Mouse (Mus musculus) heart, embryonic 16.5 days (tissue): ENCODE results near the gene Sipa1l2. TPM values are rescaled to one million over a fixed set of nuclear protein-coding genes. Genes with fewer than 3 reads are reported as not detected.
"Not testable (repeated sequence)": the region's sequence is repeated elsewhere in the genome, so short reads cannot be mapped to it uniquely, and the experiment has no call there.

Experiments
- ATAC-seq: fragments of 200-750 bp; cut with Nextera tagmentation; replicated peaks from 2 replicates; pipeline ENCODE4 v1.8.0; 2017; ENCODE audit warnings: moderate number of reproducible peaks; ENCODE audit not compliant: insufficient read depth, low FRiP score; ENCODE audit errors: extremely low read depth
- H3K27ac ChIP-seq: fragments of 300-500 bp; sonication (generic); 2 replicates; pipeline ENCODE4 v1.5.1; 2014; ENCODE audit warnings: mild to moderate bottlenecking, low read length, control low read depth, moderate library complexity
- H3K27me3 ChIP-seq: fragments of 300-500 bp; sonication (generic); 2 replicates; pipeline ENCODE4 v1.6.1; 2014; ENCODE audit warnings: low read length, mixed read lengths; ENCODE audit not compliant: control insufficient read depth, insufficient read depth
- H3K36me3 ChIP-seq: fragments of 300-500 bp; sonication (generic); 2 replicates; pipeline ENCODE4 v1.6.1; 2014; ENCODE audit not compliant: control insufficient read depth, insufficient read depth
- H3K4me1 ChIP-seq: fragments of 300-500 bp; sonication (generic); 2 replicates; pipeline ENCODE4 v1.6.1; 2014; ENCODE audit warnings: low read length, mixed read lengths; ENCODE audit not compliant: control insufficient read depth, insufficient read depth
- H3K4me2 ChIP-seq: fragments of 300-500 bp; sonication (generic); 2 replicates; pipeline ENCODE4 v1.6.1; 2014; ENCODE audit warnings: low read depth, mild to moderate bottlenecking, control low read depth, low read length
- H3K4me3 ChIP-seq: fragments of 300-500 bp; sonication (generic); 2 replicates; pipeline ENCODE4 v1.5.1; 2014; ENCODE audit warnings: mild to moderate bottlenecking, control low read depth, low read length
- H3K9ac ChIP-seq: fragments of 300-500 bp; sonication (generic); 2 replicates; pipeline ENCODE4 v1.6.1; 2014; ENCODE audit warnings: low read length, control low read depth
- H3K9me3 ChIP-seq: fragments of 300-500 bp; sonication (generic); replicated peaks from 2 replicates; pipeline ENCODE4 v1.6.1; 2016; ENCODE audit warnings: low read length; ENCODE audit not compliant: control insufficient read depth
- WGBS: fragments of 180-500 bp; shearing (Covaris S2); extraction: QIAGEN DNeasy Blood & Tissue Kit; methylation state at CpG from one replicate; pipeline ENCODE4 v1.1.7; 2014; 5-methylcytosine and 5-hydroxymethylcytosine counted together
- polyA plus RNA-seq: library from polyadenylated mRNA; unstranded; fragments of >200 nt; fragmentation: Nextera tagmentation; extraction: Ambion mirVana; gene quantifications from 2 replicates; pipeline ENCODE4 v1.2.1, GENCODE M21; 2015

Gene Sipa1l2
- polyA plus RNA-seq, 1 experiment from 2014 or later = 19.9 TPM

GRCm38 (mm10) chr8:125522151-125522550, 47.5 kb downstream of the Sipa1l2 start:
- H3K4me1 ChIP-seq = peaks cover 78% of the 10 kb centered on the region
- no peak overlapping the region for H3K4me2 ChIP-seq
- H3K27me3 ChIP-seq = no peaks in the 10 kb centered on the region
- no peak overlapping the region for H3K4me3 ChIP-seq
- peaks cover 3% of the 10 kb centered on the region; the same call in 1 of the 2 replicates for H3K36me3 ChIP-seq
- no peak overlapping the region for H3K9ac ChIP-seq
- WGBS = 45% methylated on average over 6 of the region's 6 CpGs
- no peaks in the 10 kb centered on the region for H3K9me3 ChIP-seq
- no peak for ATAC-seq
- no peak overlapping the region for H3K27ac ChIP-seq

DNA sequence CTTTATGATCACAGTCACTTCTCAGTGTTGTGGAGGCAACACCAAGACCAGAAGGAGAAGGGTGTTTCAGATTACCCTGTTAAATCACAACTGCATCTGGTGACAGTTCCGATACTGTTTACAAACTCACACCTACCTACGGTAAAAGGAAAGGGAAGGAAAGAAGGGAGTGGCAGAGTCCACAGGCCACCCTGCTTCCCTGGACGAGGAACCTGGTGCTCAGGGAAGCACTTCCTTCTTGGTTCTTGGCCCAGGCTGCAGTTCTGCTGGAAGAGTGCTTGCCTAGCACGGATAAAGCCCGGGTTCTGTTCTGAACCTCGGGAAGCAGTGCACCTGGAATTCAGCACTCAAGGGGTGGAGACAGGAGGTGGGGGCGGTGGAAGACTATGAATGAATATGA, 48.5 kb downstream of the Sipa1l2 start:
- 41% methylated on average over 7 of the region's 7 CpGs for WGBS
- H3K9ac ChIP-seq = 0 out of 2 replicates have a peak overlapping the region, but pooled peaks have one; percentile 13
- peaks cover 69% of the 10 kb centered on the region for H3K4me1 ChIP-seq
- ATAC-seq = no peak
- H3K4me3 ChIP-seq = no peak overlapping the region
- no peaks in the 10 kb centered on the region for H3K27me3 ChIP-seq
- no peaks in the 10 kb centered on the region for H3K9me3 ChIP-seq
- H3K4me2 ChIP-seq = no peak overlapping the region
- H3K36me3 ChIP-seq = peaks cover 3% of the 10 kb centered on the region; the same call in 1 of the 2 replicates
- H3K27ac ChIP-seq = peak overlapping the region; percentile 1; the same call in 1 of the 2 replicates

GRCm38 (mm10) chr8:125520308-125520707, 49.3 kb downstream of the Sipa1l2 start:
- H3K36me3 ChIP-seq, H3K4me3 ChIP-seq, ATAC-seq, H3K4me2 ChIP-seq, H3K9ac ChIP-seq, H3K27ac ChIP-seq, H3K27me3 ChIP-seq, H3K9me3 ChIP-seq: not testable (repeated sequence)
- H3K4me1 ChIP-seq = peaks cover 72% of the 10 kb centered on the region
- WGBS = 79% methylated on average over 2 of the region's 2 CpGs

DNA sequence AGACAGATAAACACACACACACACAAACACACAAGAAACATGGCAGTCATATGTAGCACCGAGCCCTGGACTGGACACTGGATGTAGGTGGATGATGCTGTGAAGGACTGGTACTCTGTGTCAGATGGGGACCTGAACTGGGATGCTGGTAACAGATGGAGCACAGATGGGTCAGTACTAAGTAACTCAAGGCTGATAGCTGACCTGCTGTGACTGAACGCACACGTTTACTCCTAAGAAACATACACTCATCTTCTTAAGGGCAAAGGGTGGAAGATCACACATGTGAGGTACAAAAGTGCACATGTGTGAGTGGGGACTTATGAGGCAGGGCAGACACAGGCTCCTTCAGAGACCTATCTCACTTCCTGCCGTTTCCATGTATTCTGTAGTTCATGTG, 50.7 kb downstream of the Sipa1l2 start:
- Histone ChIP-seq H3K9ac (no peak overlapping the region), H3K4me2 (no peak overlapping the region), H3K27me3 (no peaks in the 10 kb centered on the region), H3K4me3 (no peak overlapping the region), H3K27ac (peak overlapping the region; percentile 71), H3K36me3 (peaks cover 3% of the 10 kb centered on the region; the same call in 1 of the 2 replicates), H3K9me3 (no peaks in the 10 kb centered on the region), H3K4me1 (peaks cover 72% of the 10 kb centered on the region)
- 71% methylated on average over 4 of the region's 4 CpGs for WGBS
- ATAC-seq = no peak

GRCm38 (mm10) chr8:125518301-125518700, 51.3 kb downstream of the Sipa1l2 start:
- no peak overlapping the region for H3K4me3 ChIP-seq
- 59% methylated on average over 6 of the region's 6 CpGs for WGBS
- H3K9me3 ChIP-seq = no peaks in the 10 kb centered on the region
- peaks cover 72% of the 10 kb centered on the region for H3K4me1 ChIP-seq
- H3K4me2 ChIP-seq = no peak overlapping the region
- H3K9ac ChIP-seq = no peak overlapping the region
- no peaks in the 10 kb centered on the region for H3K27me3 ChIP-seq
- peaks cover 3% of the 10 kb centered on the region; the same call in 1 of the 2 replicates for H3K36me3 ChIP-seq
- ATAC-seq = no peak; the same call in 1 of the 2 replicates
- peak overlapping the region; percentile 71 for H3K27ac ChIP-seq

DNA sequence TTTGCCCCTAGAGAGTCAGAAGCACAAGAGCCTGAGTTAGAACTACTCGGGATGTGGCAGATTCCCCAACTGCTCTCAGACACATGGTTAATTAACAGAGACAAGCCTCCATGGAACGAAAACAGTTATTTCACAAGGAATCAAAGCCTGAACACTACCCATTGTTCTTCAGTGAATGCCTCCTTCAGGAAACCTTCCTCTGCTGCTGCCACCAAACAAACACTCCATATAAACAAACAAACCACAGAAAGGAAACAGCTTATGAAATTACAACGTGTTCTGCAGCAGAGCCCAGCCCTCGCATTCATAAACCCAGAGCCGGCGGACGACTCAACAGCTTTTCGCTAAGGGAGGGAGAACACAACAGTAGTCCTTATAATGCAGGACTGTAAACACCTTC, 52.2 kb downstream of the Sipa1l2 start:
- WGBS = 63% methylated on average over 8 of the region's 8 CpGs
- Histone ChIP-seq H3K9me3 (no peaks in the 10 kb centered on the region), H3K36me3 (peaks cover 3% of the 10 kb centered on the region; the same call in 1 of the 2 replicates), H3K4me2 (no peak overlapping the region), H3K9ac (no peak overlapping the region), H3K4me3 (no peak overlapping the region), H3K27ac (peak overlapping the region; percentile 51), H3K27me3 (no peaks in the 10 kb centered on the region), H3K4me1 (peaks cover 72% of the 10 kb centered on the region)
- no peak for ATAC-seq

DNA sequence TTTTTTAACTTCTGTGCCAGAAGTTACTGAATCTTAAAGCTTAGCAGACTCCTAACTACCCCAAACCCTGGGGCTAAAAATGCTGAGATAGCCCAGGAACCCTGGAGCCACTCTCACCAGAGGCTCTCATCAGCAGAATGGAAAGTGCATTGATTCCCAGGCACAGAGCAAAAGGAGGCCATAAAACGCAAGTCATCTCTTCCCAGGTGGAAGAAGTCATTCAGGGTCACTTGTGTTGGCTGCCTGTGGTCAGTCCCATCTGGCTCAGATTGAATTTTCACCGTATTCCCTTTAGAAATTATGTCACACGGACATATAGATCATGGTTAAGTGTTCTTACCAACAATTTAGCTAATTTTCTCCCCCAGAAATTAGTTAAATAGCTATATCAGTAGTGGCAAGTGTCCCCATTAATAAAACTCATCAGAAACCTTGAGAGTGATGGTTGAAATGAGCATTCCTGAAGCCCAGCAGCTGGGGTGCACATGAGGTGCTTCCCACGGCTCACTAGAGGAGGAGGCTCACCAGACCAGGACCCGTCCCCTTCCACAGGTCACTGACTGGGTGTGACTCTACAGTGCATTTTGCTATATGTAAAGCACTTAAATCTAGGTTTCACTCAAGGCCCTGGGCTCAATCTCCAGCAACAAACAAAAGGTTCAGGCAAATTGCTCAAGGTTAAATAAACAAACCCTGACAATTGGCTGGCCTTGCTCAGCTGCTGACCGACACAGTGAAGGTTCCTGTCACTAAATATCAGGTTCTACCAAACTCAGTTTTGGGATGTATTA, 53.3 kb downstream of the Sipa1l2 start:
- no peaks in the 10 kb centered on the region for H3K27me3 ChIP-seq
- no peak overlapping the region for H3K9ac ChIP-seq
- H3K4me3 ChIP-seq = no peak overlapping the region
- WGBS = 63% methylated on average over 6 of the region's 6 CpGs
- H3K4me1 ChIP-seq = peaks cover 68% of the 10 kb centered on the region
- H3K36me3 ChIP-seq = peaks cover 3% of the 10 kb centered on the region; the same call in 1 of the 2 replicates
- ATAC-seq = no peak
- no peaks in the 10 kb centered on the region for H3K9me3 ChIP-seq
- H3K27ac ChIP-seq = peak overlapping the region; percentile 28
- no peak overlapping the region for H3K4me2 ChIP-seq

GRCm38 (mm10) chr8:125515665-125516064, 53.9 kb downstream of the Sipa1l2 start:
- no peaks in the 10 kb centered on the region for H3K9me3 ChIP-seq
- H3K27ac ChIP-seq = peak overlapping the region; percentile 28
- peaks cover 70% of the 10 kb centered on the region for H3K4me1 ChIP-seq
- H3K27me3 ChIP-seq = no peaks in the 10 kb centered on the region
- ATAC-seq = no peak
- H3K36me3 ChIP-seq = peaks cover 3% of the 10 kb centered on the region; the same call in 1 of the 2 replicates
- H3K4me3 ChIP-seq = no peak overlapping the region
- no peak overlapping the region for H3K9ac ChIP-seq
- WGBS = 39% methylated on average over 8 of the region's 8 CpGs
- no peak overlapping the region for H3K4me2 ChIP-seq

DNA sequence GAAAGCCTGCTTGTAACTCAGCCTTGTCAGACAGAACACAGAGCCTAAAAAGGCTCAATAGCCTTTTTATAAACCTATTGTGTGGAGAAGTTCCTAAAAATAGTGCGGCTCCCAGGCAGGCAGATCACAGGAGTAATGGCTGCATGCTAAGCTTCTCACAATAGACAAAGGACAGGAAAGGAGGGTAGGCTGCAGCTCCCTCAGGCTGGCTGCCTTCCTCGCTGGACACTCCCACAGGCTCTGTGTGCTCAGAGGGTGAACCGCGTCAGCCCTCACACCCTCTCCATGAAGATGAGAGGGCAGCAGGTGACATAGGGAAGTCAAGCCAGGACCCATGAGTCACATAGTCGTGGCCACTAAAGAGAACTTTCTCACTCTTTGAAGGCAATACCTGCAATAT, 55.7 kb downstream of the Sipa1l2 start:
- 12% methylated on average over 5 of the region's 5 CpGs for WGBS
- Histone ChIP-seq H3K4me2 (peak overlapping the region; percentile 34), H3K27me3 (no peaks in the 10 kb centered on the region), H3K4me1 (peaks cover 82% of the 10 kb centered on the region), H3K27ac (peak overlapping the region; percentile 95), H3K9ac (peak overlapping the region; percentile 65), H3K36me3 (peaks cover 3% of the 10 kb centered on the region; the same call in 1 of the 2 replicates), H3K9me3 (no peaks in the 10 kb centered on the region), H3K4me3 (no peak overlapping the region)
- peak; percentile 74 for ATAC-seq
